Mouse (Mus musculus) kidney, embryonic 14.5 days (tissue): ENCODE results near the gene Akap2. TPM values are rescaled to one million over a fixed set of nuclear protein-coding genes. Genes with fewer than 3 reads are reported as not detected.

ENCODE experiments used
- ATAC-seq: fragments of 200-750 bp; cut with Nextera tagmentation; 2 replicates; pipeline ENCODE4 v1.8.0; 2017; ENCODE audit warnings: moderate number of reproducible peaks, mild to moderate bottlenecking, moderate TSS enrichment, moderate library complexity; ENCODE audit not compliant: low FRiP score, low TSS enrichment
- H3K27ac ChIP-seq: fragments of 300-500 bp; sonication (generic); 2 replicates; pipeline ENCODE4 v1.5.1; 2014; ENCODE audit warnings: low read depth, mild to moderate bottlenecking, low read length, moderate library complexity, mixed read lengths
- H3K27me3 ChIP-seq: fragments of 300-500 bp; sonication (generic); 2 replicates; pipeline ENCODE4 v1.6.1; 2014; ENCODE audit warnings: mild to moderate bottlenecking, low read length; ENCODE audit not compliant: control insufficient read depth, insufficient read depth
- H3K36me3 ChIP-seq: fragments of 300-500 bp; sonication (generic); 2 replicates; pipeline ENCODE4 v1.6.1; 2014; ENCODE audit warnings: low read length, mixed read lengths; ENCODE audit not compliant: control insufficient read depth, insufficient read depth
- H3K4me1 ChIP-seq: fragments of 300-500 bp; sonication (generic); 2 replicates; pipeline ENCODE4 v1.6.1; 2014; ENCODE audit warnings: low read length, mixed read lengths; ENCODE audit not compliant: control insufficient read depth, insufficient read depth
- H3K4me2 ChIP-seq: fragments of 300-500 bp; sonication (generic); replicated peaks from 2 replicates; pipeline ENCODE4 v1.6.1; 2014; ENCODE audit warnings: low read depth, mild to moderate bottlenecking, low read length
- H3K4me3 ChIP-seq: fragments of 300-500 bp; sonication (generic); 2 replicates; pipeline ENCODE4 v1.5.1; 2014; ENCODE audit warnings: mild to moderate bottlenecking, low read length
- H3K9ac ChIP-seq: fragments of 300-500 bp; sonication (generic); 2 replicates; pipeline ENCODE4 v1.6.1; 2014; ENCODE audit warnings: low read depth, mild to moderate bottlenecking, low read length, moderate library complexity
- H3K9me3 ChIP-seq: fragments of 300-500 bp; sonication (generic); 2 replicates; pipeline ENCODE4 v1.6.1; 2016; ENCODE audit warnings: low read length; ENCODE audit not compliant: control insufficient read depth
- WGBS: fragments of 180-500 bp; shearing (Covaris S2); extraction: QIAGEN DNeasy Blood & Tissue Kit; methylation state at CpG from one replicate; pipeline ENCODE4 v1.1.7; 2014; 5-methylcytosine and 5-hydroxymethylcytosine counted together
- polyA plus RNA-seq: library from polyadenylated mRNA; unstranded; fragments of >200 nt; fragmentation: Nextera tagmentation; extraction: Ambion mirVana; gene quantifications from 2 replicates; pipeline ENCODE4 v1.2.1, GENCODE M21; 2014

Akap2 gene
- polyA plus RNA-seq, 1 experiment from 2014 or later: 24.0 TPM

DNA sequence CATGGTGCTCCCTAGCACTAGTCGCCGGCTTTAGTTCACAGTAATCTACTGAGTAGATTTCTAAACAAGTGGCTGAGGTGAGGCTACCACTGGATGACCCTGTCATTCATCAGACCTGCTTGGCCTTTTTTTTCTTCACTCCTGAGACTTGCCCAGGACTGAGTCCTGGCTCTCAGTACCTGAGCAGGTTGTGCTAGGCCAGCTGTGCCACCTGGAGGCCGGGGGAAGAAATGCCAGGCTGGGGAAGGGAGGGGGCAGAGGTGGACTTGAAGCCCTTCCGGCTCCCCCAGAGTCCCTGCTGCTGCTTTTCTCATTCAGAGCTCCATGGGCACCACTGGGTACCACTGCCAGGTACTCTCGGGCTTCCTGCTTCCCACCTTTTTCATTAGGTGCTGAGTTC lies 71.3 kb downstream of the Akap2 start:
- no peaks in the 10 kb centered on the region for H3K9me3 ChIP-seq
- no peak overlapping the region for H3K4me2 ChIP-seq
- H3K4me1 ChIP-seq: no peaks in the 10 kb centered on the region
- no peak overlapping the region for H3K4me3 ChIP-seq
- H3K36me3 ChIP-seq: no peaks in the 10 kb centered on the region
- peaks cover 4% of the 10 kb centered on the region for H3K27me3 ChIP-seq
- H3K27ac ChIP-seq: no peak overlapping the region
- no peak for ATAC-seq
- 70% methylated on average over 5 of the region's 5 CpGs for whole genome bisulfite sequencing
- no peak overlapping the region for H3K9ac ChIP-seq

DNA sequence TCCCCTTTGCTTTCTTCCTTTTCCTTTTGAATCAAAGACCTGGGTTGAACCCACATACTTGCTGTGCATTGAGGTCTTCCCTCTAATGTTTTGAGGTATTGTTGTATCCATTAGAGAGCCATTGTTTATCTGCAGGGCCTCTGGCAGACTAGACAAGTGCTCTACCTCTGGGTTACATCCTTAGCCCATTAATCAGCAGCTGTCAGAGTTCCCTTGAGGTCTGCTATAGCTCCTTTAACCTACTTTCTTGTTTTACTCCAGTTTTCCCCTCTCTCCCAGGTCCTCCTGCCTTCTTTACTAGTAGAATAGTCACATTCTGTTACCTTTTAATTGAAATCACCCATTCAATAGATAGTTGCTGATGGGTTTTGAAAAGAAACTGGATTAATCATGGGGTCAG lies 71.7 kb downstream of the Akap2 start:
- H3K4me2 ChIP-seq: no peak overlapping the region

DNA sequence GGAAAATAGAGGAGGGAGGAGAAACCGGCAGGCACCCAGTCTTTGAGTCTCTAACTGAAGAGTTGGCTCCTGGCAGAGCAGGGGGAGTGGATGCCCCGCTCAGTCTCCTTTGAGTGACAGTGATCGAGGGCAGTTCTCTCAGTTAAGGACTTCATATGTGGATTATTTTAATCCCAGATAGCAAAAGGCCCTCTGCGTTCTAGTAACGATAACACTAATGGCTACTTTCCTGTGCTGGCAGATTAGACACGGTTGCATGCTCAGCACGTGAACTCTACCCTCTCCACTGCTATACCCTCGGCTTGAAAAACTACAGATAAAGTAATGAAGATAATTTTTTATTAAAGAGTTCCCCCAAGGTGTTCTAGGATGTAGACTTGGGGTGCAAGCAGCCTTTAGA lies 76.5 kb downstream of the Akap2 start:
- 57% methylated on average over 8 of the region's 8 CpGs for WGBS
- Histone ChIP-seq H3K4me2 (no peak overlapping the region), H3K4me3 (no peak overlapping the region), H3K27ac (no peak overlapping the region), H3K9me3 (no peaks in the 10 kb centered on the region), H3K36me3 (no peaks in the 10 kb centered on the region), H3K27me3 (no peaks in the 10 kb centered on the region), H3K4me1 (peaks cover 7% of the 10 kb centered on the region; the same call in 1 of the 2 replicates), H3K9ac (no peak overlapping the region)
- ATAC-seq: no peak

More for the DNA sequence above, 71.7 kb downstream of the Akap2 start:
- Histone ChIP-seq H3K27ac (no peak overlapping the region), H3K27me3 (no peaks in the 10 kb centered on the region), H3K4me1 (0 out of 2 replicates have a peak, but pooled peaks cover 2% of the 10 kb centered on the region), H3K9ac (no peak overlapping the region), H3K36me3 (no peaks in the 10 kb centered on the region), H3K4me3 (no peak overlapping the region), H3K9me3 (no peaks in the 10 kb centered on the region)
- no peak for ATAC-seq

DNA sequence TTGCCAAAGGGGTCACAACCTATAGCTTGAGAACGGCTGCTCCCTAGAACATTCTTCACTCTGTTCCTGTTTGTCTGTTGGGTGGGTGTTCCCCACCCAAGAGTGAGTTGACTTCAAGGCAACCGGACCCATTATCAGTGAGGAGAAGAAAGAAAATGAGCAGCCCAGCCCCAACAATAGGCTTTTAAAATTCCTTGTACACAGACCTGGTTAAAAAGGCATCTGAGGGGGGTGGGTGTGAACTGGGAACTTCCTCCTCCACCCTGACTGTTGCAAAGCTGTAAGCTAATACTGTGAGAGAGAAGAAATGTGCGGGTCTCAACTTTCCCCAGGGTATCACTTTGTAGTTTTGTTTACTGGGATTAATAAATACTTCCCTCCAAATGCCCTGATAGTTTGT lies 77.1 kb downstream of the Akap2 start:
- no peak for ATAC-seq
- Histone ChIP-seq H3K9me3 (no peaks in the 10 kb centered on the region), H3K27me3 (no peaks in the 10 kb centered on the region), H3K4me3 (no peak overlapping the region), H3K36me3 (no peaks in the 10 kb centered on the region), H3K27ac (no peak overlapping the region), H3K4me1 (peaks cover 7% of the 10 kb centered on the region; the same call in 1 of the 2 replicates), H3K9ac (no peak overlapping the region), H3K4me2 (no peak overlapping the region)
- WGBS: 12% methylated on average over 3 of the region's 3 CpGs

DNA sequence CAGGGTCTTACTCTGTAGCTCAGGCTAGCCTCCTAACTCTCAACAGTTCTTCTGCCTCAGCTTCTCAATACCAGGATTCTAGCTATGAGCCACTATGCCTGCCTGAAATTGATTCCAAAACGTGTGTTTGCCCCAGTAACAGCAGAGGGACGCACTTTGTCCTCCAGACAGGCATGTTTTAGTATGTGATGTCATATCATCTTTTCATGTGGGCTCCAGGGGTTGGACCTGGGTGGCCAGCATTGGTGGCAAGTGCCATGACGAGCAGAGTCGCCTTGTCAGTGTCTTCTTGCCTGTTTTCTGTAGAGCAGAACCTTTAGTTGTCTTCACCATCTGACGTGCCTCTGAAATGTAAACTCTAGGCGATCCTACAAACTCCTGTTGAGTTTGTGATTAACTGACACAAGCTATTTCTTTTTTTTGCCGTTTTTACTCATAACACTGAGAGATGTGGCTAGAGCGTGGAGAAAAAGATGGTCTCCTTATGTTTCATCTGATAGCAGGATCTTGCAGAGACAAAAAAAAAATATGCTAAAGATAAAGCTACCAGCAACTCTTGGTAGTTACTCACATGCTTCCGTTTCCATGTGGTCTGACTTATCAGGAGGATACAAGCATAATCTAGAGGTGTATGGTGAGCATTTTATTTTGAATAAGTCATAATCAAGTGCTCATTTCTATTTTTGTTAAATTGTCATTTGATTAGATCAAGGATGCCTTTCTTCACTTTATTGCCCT lies 80.3 kb downstream of the Akap2 start:
- no peaks in the 10 kb centered on the region for H3K9me3 ChIP-seq
- no peak overlapping the region for H3K27ac ChIP-seq
- H3K9ac ChIP-seq: no peak overlapping the region
- no peak for ATAC-seq
- H3K36me3 ChIP-seq: no peaks in the 10 kb centered on the region
- H3K27me3 ChIP-seq: no peaks in the 10 kb centered on the region
- no peak overlapping the region for H3K4me3 ChIP-seq
- no peak overlapping the region for H3K4me2 ChIP-seq
- WGBS: 81% methylated on average over 9 of the region's 9 CpGs
- peaks cover 7% of the 10 kb centered on the region; the same call in 1 of the 2 replicates for H3K4me1 ChIP-seq

DNA sequence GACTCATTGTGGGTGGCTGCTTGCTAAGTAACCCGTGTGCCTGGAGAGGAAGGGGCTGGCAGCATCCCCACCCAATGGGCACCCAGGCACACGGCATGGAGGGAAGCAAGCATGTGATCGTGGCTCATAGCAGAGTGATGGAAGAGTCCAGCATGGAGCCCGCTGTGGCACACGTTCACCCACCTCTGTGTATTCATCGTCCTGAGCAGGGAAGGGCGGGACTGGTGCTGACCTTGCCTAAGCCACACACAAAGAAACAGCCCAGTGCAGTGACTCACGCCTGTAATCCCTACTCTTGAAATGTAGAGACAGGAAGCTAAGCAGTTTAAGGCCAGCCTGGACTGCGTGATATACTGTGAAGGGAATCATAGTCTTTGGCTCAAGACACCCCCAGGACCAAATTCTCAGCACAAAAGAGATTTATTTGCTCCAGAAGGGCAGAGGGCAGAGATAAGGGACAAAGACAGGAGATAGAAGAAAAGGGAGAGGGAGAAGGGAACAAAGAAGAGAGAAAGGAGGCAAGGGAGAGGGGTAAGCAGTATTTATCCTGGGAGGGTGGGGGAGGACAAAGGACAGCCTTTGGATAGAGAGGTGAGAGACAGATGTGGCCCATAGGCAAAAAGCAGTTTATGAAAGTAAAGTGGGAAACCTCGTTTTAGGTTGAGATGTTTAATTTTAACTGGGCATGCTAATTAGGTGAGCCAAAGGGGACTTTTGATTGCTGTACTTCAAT lies 81.0 kb downstream of the Akap2 start:
- no peak overlapping the region for H3K9ac ChIP-seq
- peaks cover 7% of the 10 kb centered on the region; the same call in 1 of the 2 replicates for H3K4me1 ChIP-seq
- no peak overlapping the region for H3K4me2 ChIP-seq
- H3K36me3 ChIP-seq: no peaks in the 10 kb centered on the region
- H3K9me3 ChIP-seq: no peaks in the 10 kb centered on the region
- H3K4me3 ChIP-seq: no peak overlapping the region
- peak; percentile 52; the same call in 1 of the 2 replicates for ATAC-seq
- no peak overlapping the region for H3K27ac ChIP-seq
- WGBS: 60% methylated on average over 10 of the region's 10 CpGs
- no peaks in the 10 kb centered on the region for H3K27me3 ChIP-seq

DNA sequence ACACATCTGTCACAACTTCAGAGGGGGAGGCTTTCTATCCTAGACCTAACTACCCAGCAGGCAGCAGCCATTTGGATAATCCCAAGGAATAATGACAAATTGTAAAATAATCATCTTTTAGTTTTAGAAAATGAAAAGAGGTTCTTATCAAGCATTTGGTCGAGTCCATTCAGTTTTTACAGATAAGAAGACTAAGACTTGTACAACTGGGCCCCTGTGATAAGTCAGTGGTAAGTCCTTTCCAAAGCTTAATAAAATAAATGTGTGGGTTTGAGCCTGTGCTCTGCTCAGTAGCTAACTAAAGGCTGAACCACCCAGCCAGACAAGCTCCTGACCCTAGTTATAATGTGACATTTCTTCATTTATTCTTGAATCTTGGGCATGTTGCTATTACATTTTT lies 81.8 kb downstream of the Akap2 start:
- WGBS: 66% methylated on average over 1 of the region's 1 CpGs
- Histone ChIP-seq H3K27ac (no peak overlapping the region), H3K4me2 (no peak overlapping the region), H3K36me3 (no peaks in the 10 kb centered on the region), H3K4me3 (no peak overlapping the region), H3K27me3 (no peaks in the 10 kb centered on the region), H3K9me3 (no peaks in the 10 kb centered on the region), H3K4me1 (peaks cover 4% of the 10 kb centered on the region; the same call in 1 of the 2 replicates), H3K9ac (no peak overlapping the region)
- ATAC-seq: no peak

DNA sequence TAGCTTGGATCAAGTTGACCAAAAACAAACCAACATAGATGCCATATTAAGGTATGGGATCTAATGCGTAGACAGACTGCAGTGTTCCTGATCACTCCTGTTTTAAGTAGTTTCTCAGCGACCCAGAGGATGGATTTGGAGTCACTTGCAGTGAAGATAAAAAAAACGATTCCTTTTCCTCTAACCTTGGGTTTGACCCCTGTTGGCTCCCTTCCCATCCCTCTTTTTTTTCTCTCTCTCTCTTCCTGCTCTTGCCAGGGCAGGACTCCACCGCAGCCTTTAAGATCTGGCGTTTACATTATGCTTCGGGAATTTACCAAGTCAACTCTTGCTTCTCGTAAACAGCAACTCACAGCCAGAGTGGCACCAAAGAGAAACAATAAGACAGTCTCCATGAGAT lies 83.8 kb downstream of the Akap2 start:
- Histone ChIP-seq H3K9ac (no peak overlapping the region), H3K4me3 (no peak overlapping the region), H3K4me1 (no peaks in the 10 kb centered on the region), H3K36me3 (no peaks in the 10 kb centered on the region), H3K4me2 (no peak overlapping the region), H3K9me3 (no peaks in the 10 kb centered on the region), H3K27me3 (no peaks in the 10 kb centered on the region), H3K27ac (no peak overlapping the region)
- WGBS: 74% methylated on average over 7 of the region's 7 CpGs
- no peak for ATAC-seq

DNA sequence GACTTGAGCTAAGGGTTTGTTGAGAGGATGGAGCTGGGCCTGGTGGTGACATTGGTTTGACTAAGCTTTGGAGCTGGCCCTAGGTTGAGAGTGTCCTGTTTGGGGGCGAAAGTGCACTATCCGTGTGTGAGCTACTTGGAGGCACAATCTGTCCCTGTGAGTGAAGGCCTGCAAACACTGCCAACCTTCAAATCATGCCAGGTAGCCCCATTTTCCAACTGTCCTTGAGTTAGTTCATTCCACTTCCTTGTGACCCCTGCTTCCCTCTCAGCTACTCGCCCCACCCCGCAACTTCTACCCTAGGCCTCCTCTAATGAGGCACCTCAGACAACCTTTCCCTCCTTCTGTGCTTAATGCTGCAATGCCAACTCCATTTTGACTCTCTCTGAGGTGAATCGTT lies 84.5 kb downstream of the Akap2 start:
- no peak for ATAC-seq
- H3K4me2 ChIP-seq: no peak overlapping the region
- WGBS: 90% methylated on average over 5 of the region's 5 CpGs
- H3K4me1 ChIP-seq: no peaks in the 10 kb centered on the region
- H3K9me3 ChIP-seq: no peaks in the 10 kb centered on the region
- no peak overlapping the region for H3K9ac ChIP-seq
- no peaks in the 10 kb centered on the region for H3K27me3 ChIP-seq
- H3K4me3 ChIP-seq: no peak overlapping the region
- no peak overlapping the region for H3K27ac ChIP-seq
- no peaks in the 10 kb centered on the region for H3K36me3 ChIP-seq
